Mouse (Mus musculus) testis, adult 2 months (tissue): ENCODE measurements around the gene Tns1.

Experiments used
- CTCF ChIP-seq: fragments of 200-500 bp; IDR thresholded peaks from 2 replicates; pipeline ENCODE4 v1.5.1; 2012; ENCODE audit warnings: low read depth, mild to moderate bottlenecking, inconsistent platforms, low read length, moderate library complexity; ENCODE audit not compliant: control insufficient read depth, insufficient read depth, insufficient replicate concordance
- POLR2A ChIP-seq: fragments of 200-500 bp; IDR thresholded peaks from 2 replicates; pipeline ENCODE4 v1.6.1; 2012; ENCODE audit warnings: low read depth, mild to moderate bottlenecking, inconsistent platforms, low read length, moderate library complexity; ENCODE audit not compliant: control insufficient read depth

DNA sequence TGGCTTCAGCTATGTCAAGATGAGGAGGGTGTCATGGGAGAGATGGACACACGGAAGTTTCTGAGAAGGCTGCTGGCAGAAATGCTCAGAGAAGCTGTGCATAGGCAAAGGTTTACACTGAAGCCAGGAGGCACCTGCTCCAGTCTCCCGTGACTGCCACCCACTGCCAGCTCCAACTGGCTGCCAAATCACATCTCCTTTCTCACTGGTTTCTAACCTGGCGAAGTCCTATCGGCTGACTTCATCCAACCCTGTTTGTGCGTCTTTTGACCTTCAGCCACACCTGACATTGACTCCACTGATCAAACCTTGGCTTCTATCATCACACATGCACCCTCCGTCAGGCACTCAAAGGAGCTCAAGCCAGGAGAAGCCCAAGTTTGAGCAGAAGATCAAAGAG, 6.4 kb downstream of the Tns1 start:
- TF ChIP-seq POLR2A = no peak
- no peak for TF ChIP-seq CTCF
